Mouse (Mus musculus) 3T3-L1 (cell line): ENCODE data around the gene Chrm1.
A peak's percentile ranks its signal among the peaks of the same experiment; 100 is the strongest.

ENCODE experiments used
- DNase-seq: peaks from one replicate; pipeline ENCODE4 v3.0.0-alpha.2; 2015; ENCODE audit warnings: low read depth, low spot score

Gene Chrm1

DNA sequence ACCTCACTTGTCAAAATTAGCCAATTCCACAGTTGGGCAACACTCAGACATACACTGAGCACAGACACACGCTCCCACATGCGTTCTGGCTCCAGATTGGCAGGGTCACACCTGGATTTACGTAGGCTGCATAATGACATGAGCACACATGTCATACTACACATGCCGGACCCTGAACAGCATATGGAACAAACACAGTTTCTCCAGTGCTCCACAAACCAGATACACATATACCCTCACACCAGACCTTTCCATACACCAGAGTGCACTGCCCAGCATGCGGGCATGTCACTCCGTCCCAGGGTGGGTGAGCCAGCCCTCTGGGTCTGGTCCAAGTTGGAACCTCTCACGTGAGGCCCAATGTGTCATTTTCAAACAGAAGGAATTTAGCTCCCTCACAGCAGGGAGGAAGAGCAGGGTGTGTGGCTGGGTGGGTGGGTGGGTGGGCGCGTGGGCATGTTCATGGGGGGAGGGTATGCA, at the start of gene Chrm1:
TSS of gene Chrm1 (plus strand) at position 430 of the 480 bp plus-strand sequence.
- DNase-seq: no peak

DNA sequence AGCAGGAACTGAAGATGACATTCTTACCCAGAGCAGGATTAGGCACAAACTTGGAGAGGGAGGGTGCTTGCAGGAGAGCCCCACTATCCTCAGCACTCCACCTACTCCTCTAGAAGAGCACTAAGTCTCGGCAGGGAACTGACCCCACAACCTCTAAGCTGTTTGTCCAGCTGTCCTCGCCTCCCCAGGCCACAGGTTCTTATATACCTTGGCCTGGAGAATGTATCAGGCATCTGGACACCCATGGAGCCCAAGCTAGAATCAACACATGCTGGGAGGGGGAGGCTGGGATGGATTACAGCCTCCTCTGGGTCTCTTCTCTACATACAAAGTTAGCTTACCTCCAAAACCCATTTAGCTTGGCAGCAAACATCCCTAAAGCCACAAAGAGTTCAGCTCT, 49.2 kb upstream of the Chrm1 start:
- DNase-seq: no peak

DNA sequence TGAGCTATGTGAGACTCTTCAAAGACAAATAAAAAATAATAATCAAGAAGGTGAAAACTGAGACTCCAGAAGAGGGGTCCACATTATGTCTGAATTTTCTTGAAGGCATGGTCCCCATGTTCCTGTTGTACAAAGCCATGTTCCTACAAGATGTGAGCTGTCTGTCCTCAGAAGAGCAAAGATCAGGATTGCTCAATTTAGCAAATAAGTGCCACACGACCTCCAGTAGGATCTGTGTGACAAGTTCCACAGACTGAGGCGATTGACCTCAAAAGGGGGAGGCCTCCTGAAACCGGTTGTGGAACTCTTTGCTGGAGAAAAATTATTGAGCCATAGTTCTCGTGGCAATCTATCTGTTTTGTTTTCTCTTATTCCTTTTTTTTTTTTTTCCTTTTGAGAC, 47.3 kb upstream of the Chrm1 start:
- DNase-seq: no peak

DNA sequence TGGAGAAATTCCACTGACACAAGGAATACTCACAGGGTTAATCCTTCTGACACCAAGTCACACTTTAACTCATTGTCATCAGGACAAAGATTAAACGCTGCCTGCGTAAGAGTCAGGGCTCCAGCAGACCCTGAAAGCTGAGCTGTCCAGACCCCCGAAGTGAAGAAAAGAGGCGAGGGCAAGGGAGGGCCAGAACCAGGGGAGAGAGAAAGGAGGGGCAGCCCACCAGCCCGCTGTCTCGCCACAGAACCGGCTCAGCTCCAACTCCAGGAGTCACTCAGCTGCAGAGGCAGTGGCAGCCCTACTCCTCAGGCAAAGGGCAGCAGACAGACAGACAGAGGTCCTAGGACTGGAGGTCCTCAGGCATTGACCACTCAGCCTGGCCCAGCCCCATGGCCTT, 45.7 kb upstream of the Chrm1 start, which contains the start of gene Slc22a6:
TSS of gene Slc22a6 (plus strand) at position 136 of the 400 bp plus-strand sequence.
- no peak for DNase-seq

DNA sequence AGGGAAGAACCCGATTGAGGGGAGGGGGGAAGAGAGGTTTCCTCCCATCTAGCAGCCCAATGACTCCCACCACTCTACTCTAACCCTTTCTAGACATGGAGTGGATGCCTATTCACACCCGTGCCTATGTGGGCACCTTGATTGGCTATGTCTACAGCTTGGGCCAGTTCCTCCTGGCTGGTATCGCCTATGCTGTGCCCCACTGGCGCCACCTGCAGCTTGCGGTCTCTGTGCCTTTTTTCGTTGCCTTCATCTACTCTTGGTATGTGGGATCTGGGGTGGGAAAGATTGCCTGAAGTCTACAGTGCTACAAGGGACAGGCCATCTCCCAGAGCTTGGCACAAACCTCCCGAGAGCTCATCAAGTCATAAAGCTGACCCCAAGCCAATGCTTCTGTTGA, 42.5 kb upstream of the Chrm1 start:
- no peak for DNase-seq

DNA sequence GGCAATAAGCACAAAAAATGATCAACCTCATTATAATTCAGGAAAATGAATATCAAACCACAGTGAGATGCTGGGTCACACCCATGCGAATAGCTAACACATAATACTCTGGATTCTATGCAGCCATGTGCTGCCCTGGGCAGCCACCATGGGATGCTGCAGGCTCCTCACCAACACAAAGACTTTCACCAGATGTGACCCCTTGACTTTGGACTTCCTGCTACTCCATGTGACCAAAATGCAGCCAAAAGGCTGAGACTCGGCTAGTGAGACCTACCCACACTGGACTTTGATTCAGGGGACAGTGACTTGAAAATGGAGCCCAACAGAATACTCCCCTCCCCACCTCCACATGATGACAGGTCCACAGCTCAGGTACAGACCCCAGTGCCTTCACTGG, 33.3 kb upstream of the Chrm1 start:
- DNase-seq: no peak

DNA sequence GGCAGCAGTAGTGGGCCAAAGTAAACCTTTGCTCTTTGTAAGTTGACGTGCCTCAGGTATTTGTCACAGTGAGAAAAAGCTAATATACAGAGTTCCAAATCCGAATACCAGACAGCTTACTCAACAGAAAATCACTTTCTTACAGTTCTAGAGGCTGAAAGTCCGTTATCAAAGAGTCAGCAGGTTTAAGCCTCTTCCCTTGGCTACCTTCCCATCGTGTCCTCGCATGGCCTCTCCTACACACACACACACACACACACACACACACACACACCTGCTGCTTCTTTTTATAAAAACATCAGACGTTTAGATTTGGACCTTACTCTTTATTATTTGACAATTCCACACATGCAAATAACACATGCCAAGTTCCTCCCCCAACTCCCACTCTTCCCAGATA, 32.8 kb upstream of the Chrm1 start:
- no peak for DNase-seq

DNA sequence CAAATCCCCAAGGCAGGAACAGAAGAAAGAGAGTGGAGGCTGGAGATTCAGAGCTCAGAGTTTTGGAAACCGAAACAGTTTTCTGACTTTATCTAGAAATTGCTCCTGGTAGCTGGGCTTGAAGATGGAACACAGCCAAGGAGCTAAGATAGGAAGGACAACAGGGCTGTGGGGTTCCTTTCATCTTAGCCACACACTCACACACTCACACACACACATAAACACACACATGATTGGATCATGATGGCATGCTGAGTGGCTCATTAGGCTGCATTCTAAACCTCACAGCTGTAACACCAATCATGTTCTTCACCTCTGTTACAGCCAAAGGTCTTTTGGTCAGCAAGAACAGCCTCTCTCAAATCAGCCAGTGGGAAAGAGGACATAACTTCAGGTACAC, 31.6 kb upstream of the Chrm1 start:
- no peak for DNase-seq

DNA sequence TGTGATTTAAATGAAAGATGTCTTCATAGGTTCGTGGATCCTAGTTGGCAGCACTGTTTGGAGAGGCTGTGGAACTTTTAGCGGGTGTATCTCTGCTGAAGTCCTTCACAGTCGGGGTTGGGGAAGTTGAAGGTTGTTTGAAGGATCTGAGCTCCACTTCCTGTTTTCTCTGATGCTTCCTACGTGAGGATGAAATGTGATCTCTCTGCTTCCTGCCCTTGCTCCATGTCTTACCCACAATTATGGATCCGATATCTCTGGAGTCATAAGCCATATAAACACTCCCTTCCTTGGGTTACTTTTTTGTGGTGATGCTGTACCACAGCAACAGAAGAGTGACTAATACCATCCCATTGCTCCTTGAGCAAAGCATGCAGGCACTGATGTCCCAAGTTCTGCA, 21.5 kb upstream of the Chrm1 start:
- DNase-seq: no peak

DNA sequence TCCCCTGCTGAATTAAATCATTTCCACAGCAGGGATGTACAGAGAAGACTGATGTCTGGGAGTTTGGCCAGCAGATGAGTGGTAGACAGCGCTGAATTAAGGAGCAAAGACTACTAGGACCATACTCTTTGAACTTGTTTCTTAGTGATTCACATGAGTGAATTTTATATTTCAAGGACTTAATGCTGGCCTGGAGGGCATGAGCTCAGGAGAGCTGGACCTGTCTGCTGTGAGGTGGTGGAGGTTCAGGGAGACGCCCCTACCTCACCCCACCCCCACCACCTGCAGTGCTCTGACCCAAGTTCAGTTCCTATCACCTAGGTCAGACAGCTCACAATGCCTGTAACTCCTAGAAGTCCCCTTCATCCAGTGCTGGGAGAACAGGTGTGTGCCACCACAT, 17.2 kb upstream of the Chrm1 start:
- DNase-seq: no peak

DNA sequence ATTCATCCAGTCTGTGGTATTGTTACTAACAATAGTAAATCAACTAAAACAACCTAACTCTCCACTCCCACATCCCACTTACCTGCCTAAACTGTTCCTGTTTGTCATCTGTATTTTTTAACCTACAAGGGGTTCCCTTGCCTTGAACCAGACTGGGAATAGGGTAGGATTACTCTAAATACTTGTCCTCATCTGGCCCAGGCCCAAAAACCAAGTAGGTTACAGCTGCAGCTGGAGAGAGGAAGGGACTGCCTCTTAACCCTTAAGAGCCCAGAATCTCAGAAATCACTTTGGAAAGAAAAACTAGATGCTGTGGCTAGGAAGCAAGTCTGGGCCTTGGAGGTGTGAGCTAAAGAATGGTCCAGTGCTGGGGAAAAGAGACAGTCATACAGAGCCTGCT, 7.8 kb upstream of the Chrm1 start:
- no peak for DNase-seq

DNA sequence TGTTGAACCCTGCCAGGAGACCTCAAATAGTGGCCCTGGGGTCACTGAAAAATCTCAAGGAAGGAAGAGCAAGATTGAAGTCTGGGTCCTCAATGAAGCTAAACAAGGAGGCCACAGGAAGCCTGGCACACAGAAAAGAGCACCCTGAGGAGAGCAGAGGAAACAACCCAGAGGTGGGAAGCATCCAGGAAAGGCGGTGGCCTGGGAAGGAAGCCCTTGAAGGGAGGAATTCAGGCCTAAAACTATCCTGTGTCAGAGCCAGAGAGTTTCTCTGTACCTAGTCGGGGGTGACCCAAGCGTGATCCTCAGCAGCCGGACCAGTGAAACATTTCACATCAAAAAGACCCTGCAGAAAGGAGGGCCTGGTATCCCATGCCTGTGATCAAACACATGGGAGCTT, 7.2 kb upstream of the Chrm1 start:
- no peak for DNase-seq

DNA sequence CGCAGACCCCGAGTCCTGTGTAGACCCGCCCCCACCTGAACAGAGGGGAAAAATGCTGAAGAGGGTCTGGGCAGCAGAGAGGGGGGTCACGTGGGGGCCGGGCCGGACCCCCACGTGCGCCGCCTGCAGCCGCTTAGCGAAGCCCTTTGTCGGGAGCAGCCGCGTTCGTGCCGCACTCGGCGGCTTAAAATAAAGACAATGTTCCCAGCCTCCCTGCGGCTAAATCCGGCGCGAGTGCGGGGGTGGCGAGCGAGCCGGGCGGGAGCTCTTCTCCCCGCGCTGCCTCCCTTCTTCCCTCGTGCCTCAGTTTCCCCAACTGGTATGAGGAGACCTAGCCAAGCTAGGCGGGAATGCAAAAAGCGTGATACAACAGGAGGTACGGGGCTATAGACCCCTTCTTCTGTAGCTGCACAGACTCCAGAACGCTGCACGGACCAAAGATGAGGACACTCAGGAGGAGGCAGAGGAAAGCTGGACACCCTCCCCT, 1.7 kb upstream of the Chrm1 start:
- DNase-seq: no peak

DNA sequence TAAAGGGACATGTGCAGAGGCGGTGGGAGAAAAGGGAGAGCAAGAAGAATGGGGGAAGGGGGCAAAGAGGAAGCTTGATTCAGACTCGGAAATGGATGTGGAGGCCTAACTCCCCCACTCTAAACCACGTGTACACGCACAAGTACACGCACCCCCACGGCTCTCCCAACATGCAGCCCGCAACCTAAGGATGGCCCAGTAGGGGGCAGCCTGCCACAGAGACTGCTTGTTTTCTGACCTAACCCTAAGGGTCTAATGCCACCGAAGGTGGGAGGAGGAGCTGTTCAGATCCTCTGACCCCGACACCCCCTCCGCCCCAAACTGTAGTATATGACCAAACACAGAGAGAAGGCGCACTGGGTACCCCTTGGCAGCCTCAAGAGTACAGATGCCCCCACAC, 1.3 kb upstream of the Chrm1 start:
- peak; percentile 12 for DNase-seq

DNA sequence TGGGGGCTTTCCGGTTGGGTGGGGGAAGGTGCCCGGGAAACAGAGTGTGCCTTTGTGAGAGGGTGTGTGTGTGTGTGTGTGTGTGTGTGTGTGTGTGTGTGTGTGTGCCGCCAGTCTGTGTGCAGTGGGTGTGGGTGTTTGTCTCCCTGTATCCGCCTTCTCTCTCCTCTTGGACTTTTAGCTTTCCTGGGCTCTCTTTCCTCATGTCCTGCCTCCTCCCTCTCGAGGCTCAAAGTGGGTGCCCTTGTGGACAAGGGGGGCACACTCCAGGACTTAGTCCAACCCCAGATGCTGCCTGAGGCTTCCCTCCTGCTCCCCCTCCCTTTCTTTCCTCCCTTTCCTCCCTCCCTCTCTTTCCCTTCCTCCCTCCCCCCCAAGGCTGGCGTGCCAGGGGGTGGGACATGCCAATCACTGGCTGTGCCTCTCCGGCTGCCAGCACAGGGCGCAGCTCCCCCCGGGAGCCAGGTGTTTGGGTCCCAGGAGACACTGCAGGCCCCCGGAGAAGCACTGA, 377 bp downstream of the Chrm1 start:
- DNase-seq: no peak

DNA sequence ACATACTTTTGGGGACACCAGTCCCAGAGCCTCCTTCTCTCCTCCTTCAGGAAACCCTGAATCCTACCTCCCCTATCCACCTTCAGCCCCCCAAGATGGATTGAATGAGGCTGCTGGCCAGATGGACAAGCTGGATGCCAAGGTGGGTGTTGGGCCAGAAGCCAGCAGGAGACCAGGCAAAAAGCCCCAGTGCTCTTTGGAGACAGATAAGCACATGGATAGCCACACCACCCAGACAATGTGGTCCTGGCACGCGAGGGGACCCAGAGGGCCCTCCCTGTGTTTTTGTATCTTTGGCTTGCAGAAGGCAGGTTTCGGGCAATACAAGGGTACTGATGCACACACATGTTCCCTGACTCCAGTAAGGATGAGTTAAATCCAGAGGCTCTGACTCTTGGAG, 1.3 kb downstream of the Chrm1 start:
- no peak for DNase-seq

DNA sequence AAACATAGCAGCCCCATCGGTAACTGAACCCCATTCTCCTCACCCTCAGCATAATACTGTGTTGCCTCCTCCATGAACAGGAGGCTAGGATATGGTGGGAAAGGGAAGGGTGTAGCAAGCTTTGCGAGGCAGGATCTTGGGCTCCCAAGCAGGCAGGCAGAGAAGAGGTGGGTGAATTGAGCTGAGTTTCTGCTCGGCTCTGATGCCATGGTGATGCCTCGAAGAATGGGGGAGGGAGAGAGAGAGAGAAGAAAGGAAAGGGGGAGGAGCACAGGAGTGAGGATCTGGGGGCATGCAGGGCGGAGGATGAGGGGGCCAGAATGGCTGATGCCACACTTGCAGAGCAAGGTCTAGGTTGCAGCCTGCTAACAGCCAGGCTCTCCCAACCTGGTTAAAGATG, 2.2 kb downstream of the Chrm1 start:
- DNase-seq: no peak

DNA sequence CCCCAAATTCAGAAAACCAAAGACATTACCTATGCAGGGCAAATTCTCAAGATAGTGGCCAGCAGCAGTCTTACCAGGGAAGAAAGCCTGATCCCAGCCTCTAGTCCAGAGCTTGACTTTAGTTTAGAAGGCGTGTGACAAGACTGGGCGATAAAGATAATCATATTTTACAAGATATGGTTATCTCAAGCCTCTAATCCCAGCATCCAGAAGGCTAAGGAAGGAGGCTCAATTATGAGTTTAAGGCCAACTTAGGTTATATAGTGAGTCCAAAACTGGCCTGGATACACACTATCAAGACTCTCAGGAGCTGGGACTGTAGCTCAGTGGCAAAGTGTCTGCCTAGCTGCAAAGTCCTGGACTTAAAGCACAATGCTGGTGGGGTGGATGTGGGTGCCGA, 9.3 kb downstream of the Chrm1 start:
- DNase-seq: no peak

DNA sequence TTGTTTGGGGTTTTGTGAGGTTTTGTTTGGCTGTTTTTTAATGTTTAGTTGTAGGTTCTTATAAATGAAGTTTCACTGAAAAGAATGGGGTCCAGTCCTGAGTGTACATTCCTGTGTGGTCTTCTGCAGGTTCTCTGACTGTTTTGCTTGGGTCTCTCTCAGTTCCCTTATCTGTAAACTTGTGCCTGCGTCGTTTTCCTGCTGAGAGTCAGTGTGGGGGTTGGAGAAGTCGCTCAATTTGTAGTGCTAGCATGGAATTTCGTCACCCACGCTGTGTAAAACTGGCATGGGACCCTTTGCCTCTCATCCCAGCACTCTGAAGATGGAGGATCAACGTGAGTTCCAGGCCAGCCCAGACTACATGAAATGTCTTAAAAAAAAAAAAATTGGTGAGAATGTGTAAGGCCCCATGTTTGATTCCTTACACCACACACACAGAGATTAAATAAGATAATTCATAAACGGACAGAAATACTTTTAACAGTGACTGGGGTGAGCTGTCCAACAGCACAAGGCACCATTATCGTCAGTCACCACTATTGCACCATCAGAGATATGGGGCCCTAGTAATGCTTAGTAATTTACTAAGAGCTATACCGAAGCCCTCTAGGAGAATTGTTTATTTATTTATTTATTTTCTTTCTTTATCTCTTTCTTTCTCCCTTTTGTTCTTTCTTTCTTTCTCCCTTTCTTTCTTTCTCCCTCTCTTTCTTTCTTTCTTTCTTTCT, 9.9 kb downstream of the Chrm1 start:
- no peak for DNase-seq

DNA sequence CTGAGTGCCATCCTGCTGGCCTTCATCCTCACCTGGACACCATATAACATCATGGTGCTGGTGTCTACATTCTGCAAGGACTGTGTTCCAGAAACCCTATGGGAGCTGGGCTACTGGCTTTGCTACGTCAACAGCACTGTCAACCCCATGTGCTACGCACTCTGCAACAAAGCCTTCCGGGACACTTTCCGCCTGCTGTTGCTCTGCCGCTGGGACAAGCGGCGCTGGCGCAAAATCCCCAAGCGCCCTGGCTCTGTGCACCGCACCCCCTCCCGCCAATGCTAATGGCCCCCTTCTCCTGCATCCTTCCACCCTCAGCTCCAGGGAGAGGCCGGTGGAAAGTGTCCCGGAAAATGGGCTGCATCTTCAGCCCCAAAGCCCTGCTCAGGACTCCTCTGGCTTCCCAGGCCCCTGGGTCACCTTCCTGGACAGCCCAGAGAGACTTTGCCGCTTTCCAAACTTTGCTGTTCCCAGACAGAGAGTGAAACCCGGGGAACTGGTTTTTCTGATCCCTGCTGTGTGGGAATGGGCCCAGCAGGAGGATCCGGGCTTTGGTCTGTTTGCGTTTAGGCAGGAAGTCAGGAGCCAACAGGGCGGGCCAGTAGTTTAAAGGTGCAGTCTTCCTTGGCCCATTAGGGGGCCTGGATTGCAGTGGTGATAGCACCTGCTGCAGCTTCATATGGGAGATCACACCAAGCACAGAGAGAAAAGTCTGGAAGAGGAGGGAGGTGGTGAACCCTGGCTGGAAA, 15.6 kb downstream of the Chrm1 start:
- no peak for DNase-seq

DNA sequence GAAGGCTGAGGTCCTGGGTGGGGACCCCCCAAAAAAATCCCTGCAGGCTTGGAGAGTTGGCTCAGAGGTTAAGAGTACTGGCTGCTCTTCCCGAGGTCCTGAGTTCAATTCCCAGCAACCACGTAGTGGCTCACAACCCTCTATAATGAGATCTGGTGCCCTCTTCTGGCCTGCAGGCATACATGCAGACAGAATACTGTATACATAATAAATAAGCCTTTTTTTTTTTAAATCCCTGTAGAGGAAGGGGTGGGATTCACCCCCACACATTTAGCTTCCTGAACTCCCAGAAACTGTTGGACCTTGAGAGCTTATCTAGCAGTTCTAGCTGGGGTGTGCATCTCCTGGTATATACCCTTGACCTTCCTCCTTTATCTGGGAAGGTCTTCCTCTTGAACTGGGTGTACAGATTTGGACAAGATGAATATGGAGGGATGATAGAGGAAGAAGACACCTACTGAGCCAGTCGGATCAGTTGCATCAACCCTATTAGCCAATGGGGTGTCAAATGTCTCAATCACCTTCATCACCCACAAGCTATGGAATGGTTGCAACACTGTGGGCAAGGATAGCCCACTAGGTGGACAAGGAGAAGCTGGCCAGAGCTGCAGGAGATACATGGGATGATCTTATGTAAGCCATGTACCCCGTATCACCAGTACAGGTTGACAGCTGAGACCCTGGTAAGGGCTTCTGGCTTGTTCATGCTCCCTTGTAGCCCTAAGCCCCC, 18.2 kb downstream of the Chrm1 start:
- DNase-seq: no peak

DNA sequence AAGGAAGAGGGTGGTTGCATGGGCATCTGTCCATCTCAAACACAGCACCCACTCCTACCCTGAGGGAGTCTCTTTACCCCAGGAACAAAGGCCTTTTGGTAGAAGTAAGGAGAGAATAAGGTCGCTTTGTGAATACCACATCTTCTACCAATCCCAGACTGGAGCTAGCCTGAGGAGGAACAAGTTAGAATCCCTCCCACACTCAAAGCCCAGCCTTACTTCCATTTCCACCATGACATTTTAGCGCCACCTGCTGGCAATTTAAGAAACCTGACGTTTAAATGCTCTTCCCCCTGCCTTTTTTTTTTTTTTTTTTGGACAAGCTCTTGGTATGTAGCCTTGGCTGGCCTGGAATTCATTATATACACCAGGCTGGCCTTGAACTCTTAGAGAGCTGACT, 19.4 kb downstream of the Chrm1 start:
- DNase-seq: peak; percentile 97
